Mouse (Mus musculus): ENCODE measurements at regions not wholly inside any gene's neighbourhood (a gene's known extent, or its start where the extent isn't known, plus 50 kb on each side); places are given as distances from the start of the nearest gene placed in this dataset.

GRCm38 (mm10) chr12:82097620-82098019, 71.5 kb upstream of the Sipa1l1 start:
- Histone ChIP-seq H3K4me3 (ENCODE audit: low read depth, low read length) (no peak overlapping the region), H3K9ac (ENCODE audit: low read depth, low read length) (no peak overlapping the region), H3K4me1 (replicated peaks; ENCODE audit: control insufficient read depth, insufficient read depth, low read length) (no peaks in the 10 kb centered on the region), H3K9me3 (ENCODE audit: control insufficient read depth, low read length) (no peaks in the 10 kb centered on the region), H3K27ac (ENCODE audit: low read depth, low read length) (no peak overlapping the region), H3K27me3 (ENCODE audit: control insufficient read depth, insufficient read depth, low read length) (no peaks in the 10 kb centered on the region), H3K36me3 (ENCODE audit: control insufficient read depth, insufficient read depth, low read length) (no peaks in the 10 kb centered on the region), H3K4me2 (replicated peaks; ENCODE audit: low read depth, low read length) (no peak overlapping the region)
- 92% methylated on average over 4 of the region's 4 CpGs for WGBS
- ATAC-seq (ENCODE audit: low FRiP score), result no peak
- no peak for DNase-seq (ENCODE audit: low spot score)

GRCm38 (mm10) chr12:82104211-82104610, 64.9 kb upstream of the Sipa1l1 start:
- no peak for ATAC-seq (ENCODE audit: low FRiP score)
- Histone ChIP-seq H3K9ac (ENCODE audit: low read depth, low read length) (no peak overlapping the region), H3K4me2 (replicated peaks; ENCODE audit: low read depth, low read length) (no peak overlapping the region), H3K9me3 (ENCODE audit: control insufficient read depth, low read length) (no peaks in the 10 kb centered on the region), H3K4me1 (replicated peaks; ENCODE audit: control insufficient read depth, insufficient read depth, low read length) (no peaks in the 10 kb centered on the region), H3K36me3 (ENCODE audit: control insufficient read depth, insufficient read depth, low read length) (no peaks in the 10 kb centered on the region), H3K4me3 (ENCODE audit: low read depth, low read length) (no peak overlapping the region), H3K27ac (ENCODE audit: low read depth, low read length) (no peak overlapping the region), H3K27me3 (ENCODE audit: control insufficient read depth, insufficient read depth, low read length) (no peaks in the 10 kb centered on the region)
- no peak for DNase-seq (ENCODE audit: low spot score)
- 86% methylated on average over 10 of the region's 10 CpGs for WGBS

GRCm38 (mm10) chr12:82105184-82106031, 63.7 kb upstream of the Sipa1l1 start:
- H3K4me1 ChIP-seq (replicated peaks; ENCODE audit: control insufficient read depth, insufficient read depth, low read length), result no peaks in the 10 kb centered on the region
- no peaks in the 10 kb centered on the region for H3K9me3 ChIP-seq (ENCODE audit: control insufficient read depth, low read length)
- no peaks in the 10 kb centered on the region for H3K27me3 ChIP-seq (ENCODE audit: control insufficient read depth, insufficient read depth, low read length)
- WGBS, result 80% methylated on average over 17 of the region's 17 CpGs
- no peaks in the 10 kb centered on the region for H3K36me3 ChIP-seq (ENCODE audit: control insufficient read depth, insufficient read depth, low read length)
- DNase-seq (ENCODE audit: low spot score) (no peak), ATAC-seq (ENCODE audit: low FRiP score) (no peak)
- no peak overlapping the region for H3K27ac ChIP-seq (ENCODE audit: low read depth, low read length)
- no peak overlapping the region for H3K4me2 ChIP-seq (replicated peaks; ENCODE audit: low read depth, low read length)
- H3K9ac ChIP-seq (ENCODE audit: low read depth, low read length), result no peak overlapping the region
- no peak overlapping the region for H3K4me3 ChIP-seq (ENCODE audit: low read depth, low read length)

GRCm38 (mm10) chr12:82115766-82116165, 53.4 kb upstream of the Sipa1l1 start:
- 57% methylated on average over 7 of the region's 7 CpGs for WGBS
- Histone ChIP-seq H3K4me3 (ENCODE audit: low read depth, low read length) (no peak overlapping the region), H3K9me3 (ENCODE audit: control insufficient read depth, low read length) (no peaks in the 10 kb centered on the region), H3K4me1 (replicated peaks; ENCODE audit: control insufficient read depth, insufficient read depth, low read length) (no peaks in the 10 kb centered on the region), H3K27me3 (ENCODE audit: control insufficient read depth, insufficient read depth, low read length) (no peaks in the 10 kb centered on the region), H3K4me2 (replicated peaks; ENCODE audit: low read depth, low read length) (no peak overlapping the region), H3K27ac (ENCODE audit: low read depth, low read length) (no peak overlapping the region), H3K9ac (ENCODE audit: low read depth, low read length) (no peak overlapping the region), H3K36me3 (ENCODE audit: control insufficient read depth, insufficient read depth, low read length) (no peaks in the 10 kb centered on the region)
- DNase-seq (ENCODE audit: low spot score) (no peak), ATAC-seq (ENCODE audit: low FRiP score) (no peak)
